Mouse (Mus musculus) embryonic facial prominence, embryonic 11.5 days (tissue): ENCODE measurements around the gene St3gal2. TPM values are rescaled to one million over a fixed set of nuclear protein-coding genes. Genes with fewer than 3 reads are reported as not detected.

ENCODE experiments used
- ATAC-seq: fragments of 200-750 bp; cut with Nextera tagmentation; replicated peaks from 2 replicates; pipeline ENCODE4 v1.8.0; 2017; ENCODE audit warnings: low read depth; ENCODE audit not compliant: insufficient number of reproducible peaks, low FRiP score, low TSS enrichment
- DNase-seq: peaks from one replicate; pipeline ENCODE4 v3.0.0-alpha.2; 2015; ENCODE audit warnings: low spot score
- H3K27ac ChIP-seq: fragments of 300-500 bp; sonication (generic); replicated peaks from 2 replicates; pipeline ENCODE4 v1.5.1; 2014; ENCODE audit warnings: mild to moderate bottlenecking, low read depth, low read length, control low read depth
- H3K27me3 ChIP-seq: fragments of 300-500 bp; sonication (generic); 2 replicates; pipeline ENCODE4 v1.6.1; 2014; ENCODE audit warnings: mild to moderate bottlenecking, low read length, moderate library complexity, mixed read lengths; ENCODE audit not compliant: control insufficient read depth, insufficient read depth
- H3K36me3 ChIP-seq: fragments of 300-500 bp; sonication (generic); replicated peaks from 2 replicates; pipeline ENCODE4 v1.6.1; 2014; ENCODE audit warnings: low read depth, mild to moderate bottlenecking, low read length, moderate library complexity, mixed read lengths; ENCODE audit not compliant: control insufficient read depth, insufficient read depth
- H3K4me1 ChIP-seq: fragments of 300-500 bp; sonication (generic); 2 replicates; pipeline ENCODE4 v1.6.1; 2014; ENCODE audit warnings: low read length, mixed read lengths; ENCODE audit not compliant: control insufficient read depth, insufficient read depth
- H3K4me2 ChIP-seq: fragments of 300-500 bp; sonication (generic); 2 replicates; pipeline ENCODE4 v1.6.1; 2014; ENCODE audit warnings: low read depth, mild to moderate bottlenecking, control low read depth, low read length, moderate library complexity
- H3K4me3 ChIP-seq: fragments of 300-500 bp; sonication (generic); 2 replicates; pipeline ENCODE4 v1.5.1; 2014; ENCODE audit warnings: low read depth, low read length, control low read depth
- H3K9ac ChIP-seq: fragments of 300-500 bp; sonication (generic); replicated peaks from 2 replicates; pipeline ENCODE4 v1.6.1; 2014; ENCODE audit warnings: mild to moderate bottlenecking, control low read depth, low read length
- H3K9me3 ChIP-seq: fragments of 300-500 bp; sonication (generic); replicated peaks from 2 replicates; pipeline ENCODE4 v1.6.1; 2016; ENCODE audit warnings: mild to moderate bottlenecking, low read length, inconsistent platforms, mixed read lengths; ENCODE audit not compliant: control insufficient read depth
- WGBS: fragments of 180-500 bp; shearing (Covaris S2); extraction: QIAGEN DNeasy Blood & Tissue Kit; methylation state at CpG from one replicate; pipeline ENCODE4 v1.1.7; 2014; 5-methylcytosine and 5-hydroxymethylcytosine counted together
- polyA plus RNA-seq: library from polyadenylated mRNA; unstranded; fragments of >200 nt; fragmentation: Nextera tagmentation; extraction: Ambion mirVana; gene quantifications from 2 replicates; pipeline ENCODE4 v1.2.1, GENCODE M21; 2014

Gene St3gal2
- polyA plus RNA-seq, 1 experiment from 2014 or later: 15.1 TPM

DNA sequence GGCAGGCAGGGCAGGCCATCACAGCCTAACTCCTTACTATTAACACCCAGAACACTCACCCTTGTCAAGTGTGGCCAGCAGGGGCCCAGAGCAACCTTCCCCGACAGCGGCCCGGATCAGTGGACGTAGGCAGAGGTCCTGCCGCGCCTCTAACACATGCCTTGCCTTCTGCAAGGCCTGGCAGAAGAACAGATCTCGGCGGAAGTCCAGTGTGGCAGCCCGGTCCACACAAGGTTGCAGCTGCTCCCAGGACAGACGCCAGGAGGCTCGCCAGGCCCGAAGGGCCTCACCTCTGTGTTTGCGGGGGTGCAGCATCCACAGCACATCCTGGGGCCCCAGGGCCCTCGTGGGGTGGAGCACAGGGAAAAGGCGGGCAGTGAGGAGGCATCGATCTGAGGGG lies 30.9 kb upstream of the St3gal2 start:
- H3K36me3 ChIP-seq: no peaks in the 10 kb centered on the region; the same call in 1 of the 2 replicates
- H3K9me3 ChIP-seq: no peaks in the 10 kb centered on the region
- H3K4me3 ChIP-seq: no peak overlapping the region
- no peak overlapping the region for H3K9ac ChIP-seq
- H3K27ac ChIP-seq: no peak overlapping the region
- no peak for DNase-seq
- H3K27me3 ChIP-seq: no peaks in the 10 kb centered on the region
- 89% methylated on average over 16 of the region's 16 CpGs for WGBS
- no peak overlapping the region for H3K4me2 ChIP-seq
- no peak for ATAC-seq
- H3K4me1 ChIP-seq: no peaks in the 10 kb centered on the region

- H3K4me2 ChIP-seq: no peak overlapping the region
- ATAC-seq (no peak), DNase-seq (no peak)
- no peaks in the 10 kb centered on the region; the same call in 1 of the 2 replicates for H3K36me3 ChIP-seq
- no peak overlapping the region for H3K27ac ChIP-seq
- no peaks in the 10 kb centered on the region for H3K9me3 ChIP-seq
- no peak overlapping the region for H3K9ac ChIP-seq
- H3K4me3 ChIP-seq: no peak overlapping the region
- no peaks in the 10 kb centered on the region for H3K4me1 ChIP-seq
- WGBS: 72% methylated on average over 12 of the region's 12 CpGs
- H3K27me3 ChIP-seq: no peaks in the 10 kb centered on the region
Measured at GRCm38 (mm10) chr8:110889904-110890470, 29.7 kb upstream of the St3gal2 start.

DNA sequence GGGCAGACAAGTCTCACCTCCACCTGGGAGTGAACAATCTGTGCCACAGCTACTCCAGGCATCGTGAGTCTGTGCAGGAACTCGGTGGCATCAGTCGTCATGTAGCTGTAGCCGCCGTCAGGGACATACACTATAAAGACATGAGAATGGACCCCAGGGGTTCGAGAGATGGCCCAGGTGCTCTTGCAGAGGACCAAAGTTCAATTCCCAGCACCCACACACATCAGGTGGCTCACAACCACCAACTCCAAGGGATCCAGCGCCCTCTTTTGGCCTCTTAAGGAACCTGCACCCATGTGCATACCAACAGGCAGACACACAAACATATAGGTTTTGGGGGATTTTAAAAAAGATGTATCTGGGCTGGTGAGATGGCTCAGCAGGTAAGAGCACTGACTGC lies 27.7 kb upstream of the St3gal2 start:
- no peaks in the 10 kb centered on the region for H3K4me1 ChIP-seq
- ATAC-seq (no peak), DNase-seq (no peak)
- H3K9ac ChIP-seq: no peak overlapping the region
- H3K4me3 ChIP-seq: no peak overlapping the region
- no peaks in the 10 kb centered on the region for H3K9me3 ChIP-seq
- H3K27ac ChIP-seq: no peak overlapping the region
- WGBS: 86% methylated on average over 7 of the region's 7 CpGs
- H3K36me3 ChIP-seq: no peaks in the 10 kb centered on the region; the same call in 1 of the 2 replicates
- no peak overlapping the region for H3K4me2 ChIP-seq
- H3K27me3 ChIP-seq: no peaks in the 10 kb centered on the region

DNA sequence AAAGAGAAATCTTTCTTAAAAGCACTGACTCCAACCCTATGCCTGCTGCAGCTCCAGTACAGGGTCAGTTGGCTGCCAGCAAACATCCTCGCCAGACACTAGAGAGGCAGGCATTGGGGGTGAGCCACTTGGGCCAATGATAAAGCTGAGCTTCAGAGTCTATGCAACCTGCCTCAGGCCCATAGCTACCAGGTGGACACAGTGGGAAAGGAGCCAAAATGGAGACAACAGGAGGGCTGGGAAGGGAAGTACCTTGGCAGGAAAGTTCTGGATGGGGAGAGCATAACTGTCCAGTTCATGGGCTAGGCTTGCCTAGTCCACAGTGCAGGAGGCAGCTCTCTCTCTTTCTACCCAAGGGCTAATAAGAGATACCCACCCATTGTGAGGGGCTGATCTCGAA lies 26.8 kb upstream of the St3gal2 start:
- no peaks in the 10 kb centered on the region; the same call in 1 of the 2 replicates for H3K36me3 ChIP-seq
- WGBS: 91% methylated on average over 2 of the region's 2 CpGs
- no peak overlapping the region for H3K4me2 ChIP-seq
- H3K9ac ChIP-seq: no peak overlapping the region
- no peaks in the 10 kb centered on the region for H3K9me3 ChIP-seq
- ATAC-seq (no peak), DNase-seq (no peak)
- H3K27ac ChIP-seq: no peak overlapping the region
- H3K4me1 ChIP-seq: no peaks in the 10 kb centered on the region
- H3K4me3 ChIP-seq: no peak overlapping the region
- H3K27me3 ChIP-seq: no peaks in the 10 kb centered on the region

GRCm38 (mm10) chr8:110894851-110895250 lies 24.9 kb upstream of the St3gal2 start:
- H3K9me3 ChIP-seq: no peaks in the 10 kb centered on the region
- no peaks in the 10 kb centered on the region; the same call in 1 of the 2 replicates for H3K36me3 ChIP-seq
- no peaks in the 10 kb centered on the region for H3K4me1 ChIP-seq
- H3K27ac ChIP-seq: no peak overlapping the region
- no peak for DNase-seq
- 82% methylated on average over 10 of the region's 10 CpGs for WGBS
- no peak for ATAC-seq
- no peak overlapping the region for H3K4me3 ChIP-seq
- no peak overlapping the region for H3K4me2 ChIP-seq
- no peak overlapping the region for H3K9ac ChIP-seq
- H3K27me3 ChIP-seq: no peaks in the 10 kb centered on the region

GRCm38 (mm10) chr8:110895254-110895653 lies 24.5 kb upstream of the St3gal2 start:
- no peaks in the 10 kb centered on the region; the same call in 1 of the 2 replicates for H3K36me3 ChIP-seq
- no peak overlapping the region for H3K4me2 ChIP-seq
- no peaks in the 10 kb centered on the region for H3K4me1 ChIP-seq
- H3K27me3 ChIP-seq: no peaks in the 10 kb centered on the region
- no peaks in the 10 kb centered on the region for H3K9me3 ChIP-seq
- no peak overlapping the region for H3K9ac ChIP-seq
- H3K4me3 ChIP-seq: no peak overlapping the region
- H3K27ac ChIP-seq: no peak overlapping the region
- ATAC-seq: no peak
- WGBS: 84% methylated on average over 9 of the region's 9 CpGs
- no peak for DNase-seq

- Histone ChIP-seq H3K4me1 (no peaks in the 10 kb centered on the region), H3K36me3 (no peaks in the 10 kb centered on the region; the same call in 1 of the 2 replicates), H3K4me2 (no peak overlapping the region), H3K9ac (no peak overlapping the region), H3K27ac (no peak overlapping the region), H3K9me3 (no peaks in the 10 kb centered on the region), H3K27me3 (no peaks in the 10 kb centered on the region), H3K4me3 (no peak overlapping the region)
- DNase-seq (no peak), ATAC-seq (no peak)
- 95% methylated on average over 13 of the region's 13 CpGs for WGBS
Measured at GRCm38 (mm10) chr8:110895812-110896211, 23.9 kb upstream of the St3gal2 start.

DNA sequence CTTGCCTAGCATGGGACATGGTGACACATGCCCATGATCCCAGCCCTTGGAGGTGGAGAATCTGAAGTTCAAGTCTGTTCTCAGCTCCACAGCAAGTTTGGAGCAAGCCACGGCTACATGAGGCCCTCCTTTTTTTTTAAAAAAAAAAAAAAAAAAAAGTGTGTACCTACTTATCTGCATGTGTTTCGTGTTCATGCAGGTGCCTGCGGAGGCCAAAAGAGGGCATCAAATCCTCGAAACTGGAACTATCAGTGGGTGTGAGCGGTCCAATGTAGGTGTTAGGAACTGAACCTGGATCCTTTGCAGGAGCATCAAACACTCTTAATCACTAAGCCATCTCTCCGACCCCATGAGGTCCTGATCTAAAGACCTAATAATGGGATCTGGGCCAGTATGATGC lies 22.2 kb upstream of the St3gal2 start:
- H3K4me1 ChIP-seq: no peaks in the 10 kb centered on the region
- no peak overlapping the region for H3K4me3 ChIP-seq
- no peak overlapping the region for H3K4me2 ChIP-seq
- H3K27ac ChIP-seq: no peak overlapping the region
- 93% methylated on average over 6 of the region's 6 CpGs for WGBS
- ATAC-seq (no peak), DNase-seq (no peak)
- H3K9ac ChIP-seq: no peak overlapping the region
- H3K27me3 ChIP-seq: no peaks in the 10 kb centered on the region
- H3K9me3 ChIP-seq: no peaks in the 10 kb centered on the region
- H3K36me3 ChIP-seq: no peaks in the 10 kb centered on the region; the same call in 1 of the 2 replicates
